Mouse (Mus musculus): Measurements from ENCODE around the gene Tgm2. TPM values are rescaled to one million over a fixed set of nuclear protein-coding genes. Genes with fewer than 3 reads are reported as not detected.

Tgm2 gene
- polyA plus RNA-seq, 1 experiment from 2014 or later = 109 TPM

- TF ChIP-seq CTCF (IDR thresholded peaks at IDR 0.05; ENCODE audit: low read depth) (no peak), EP300 (optimal IDR thresholded peaks at IDR 0.05) (no peak)
- DNase-seq (ENCODE audit: low spot score) = no peak
- WGBS = 89% methylated on average over 6 of the region's 6 CpGs
- no peak for ATAC-seq (ENCODE audit: low FRiP score, low TSS enrichment)
- peaks cover 20% of the 10 kb centered on the region; the same call in 1 of the 2 replicates for H3K36me3 ChIP-seq (ENCODE audit: control insufficient read depth, insufficient read depth, low read length)
- H3K27ac ChIP-seq (replicated peaks) = no peak overlapping the region
- H3K9ac ChIP-seq (ENCODE audit: low read length) = no peak overlapping the region
- no peaks in the 10 kb centered on the region; the same call in 1 of the 2 replicates for H3K4me1 ChIP-seq (replicated peaks; ENCODE audit: control insufficient read depth, insufficient read depth)
- H3K4me2 ChIP-seq (replicated peaks; ENCODE audit: low read depth) = no peak overlapping the region
- no peak overlapping the region for H3K4me3 ChIP-seq (ENCODE audit: low read depth, low read length)
- no peaks in the 10 kb centered on the region for H3K27me3 ChIP-seq (ENCODE audit: control insufficient read depth, insufficient read depth, low read length)
- H3K9me3 ChIP-seq (ENCODE audit: control insufficient read depth, low read length) = no peaks in the 10 kb centered on the region
Observed at GRCm38 (mm10) chr2:158127245-158127644, 19.0 kb downstream of the Tgm2 start.

- Histone ChIP-seq H3K4me2 (replicated peaks; ENCODE audit: low read depth) (no peak overlapping the region), H3K9me3 (ENCODE audit: control insufficient read depth, low read length) (no peaks in the 10 kb centered on the region), H3K4me1 (replicated peaks; ENCODE audit: control insufficient read depth, insufficient read depth) (no peaks in the 10 kb centered on the region; the same call in 1 of the 2 replicates), H3K4me3 (ENCODE audit: low read depth, low read length) (no peak overlapping the region), H3K27me3 (ENCODE audit: control insufficient read depth, insufficient read depth, low read length) (no peaks in the 10 kb centered on the region), H3K36me3 (ENCODE audit: control insufficient read depth, insufficient read depth, low read length) (peaks cover 20% of the 10 kb centered on the region; the same call in 1 of the 2 replicates), H3K9ac (ENCODE audit: low read length) (no peak overlapping the region), H3K27ac (replicated peaks) (0 out of 2 replicates have a peak overlapping the region, but pooled peaks have one; percentile 30)
- DNase-seq (ENCODE audit: low spot score) (no peak), ATAC-seq (ENCODE audit: low FRiP score, low TSS enrichment) (peak; percentile 10; the same call in 1 of the 2 replicates)
- no peak for TF ChIP-seq EP300 (optimal IDR thresholded peaks at IDR 0.05)
- TF ChIP-seq CTCF (IDR thresholded peaks at IDR 0.05; ENCODE audit: low read depth) = no peak
- 52% methylated on average over 6 of the region's 6 CpGs for WGBS
Observed at GRCm38 (mm10) chr2:158122814-158123213, 23.4 kb downstream of the Tgm2 start.

- WGBS = 50% methylated on average over 12 of the region's 12 CpGs
- no peak overlapping the region for H3K27ac ChIP-seq (replicated peaks)
- no peaks in the 10 kb centered on the region for H3K9me3 ChIP-seq (ENCODE audit: control insufficient read depth, low read length)
- TF ChIP-seq EP300 (optimal IDR thresholded peaks at IDR 0.05) = no peak
- peak; percentile 64 for ATAC-seq (ENCODE audit: low FRiP score, low TSS enrichment)
- peak; percentile 71 for DNase-seq (ENCODE audit: low spot score)
- H3K4me2 ChIP-seq (replicated peaks; ENCODE audit: low read depth) = no peak overlapping the region
- H3K4me1 ChIP-seq (replicated peaks; ENCODE audit: control insufficient read depth, insufficient read depth) = no peaks in the 10 kb centered on the region; the same call in 1 of the 2 replicates
- H3K9ac ChIP-seq (ENCODE audit: low read length) = no peak overlapping the region
- H3K27me3 ChIP-seq (ENCODE audit: control insufficient read depth, insufficient read depth, low read length) = no peaks in the 10 kb centered on the region
- H3K36me3 ChIP-seq (ENCODE audit: control insufficient read depth, insufficient read depth, low read length) = peaks cover 14% of the 10 kb centered on the region; the same call in 1 of the 2 replicates
- no peak overlapping the region for H3K4me3 ChIP-seq (ENCODE audit: low read depth, low read length)
Observed at GRCm38 (mm10) chr2:158121645-158122326, 24.4 kb downstream of the Tgm2 start.

GRCm38 (mm10) chr2:158120868-158121267 lies 25.4 kb downstream of the Tgm2 start:
- ATAC-seq (ENCODE audit: low FRiP score, low TSS enrichment) = no peak
- no peak overlapping the region for H3K9ac ChIP-seq (ENCODE audit: low read length)
- 78% methylated on average over 3 of the region's 3 CpGs for WGBS
- TF ChIP-seq CTCF (IDR thresholded peaks at IDR 0.05; ENCODE audit: low read depth) (no peak), EP300 (optimal IDR thresholded peaks at IDR 0.05) (no peak)
- H3K4me1 ChIP-seq (replicated peaks; ENCODE audit: control insufficient read depth, insufficient read depth) = no peaks in the 10 kb centered on the region; the same call in 1 of the 2 replicates
- no peak overlapping the region for H3K4me2 ChIP-seq (replicated peaks; ENCODE audit: low read depth)
- no peak for DNase-seq (ENCODE audit: low spot score)
- peaks cover 14% of the 10 kb centered on the region; the same call in 1 of the 2 replicates for H3K36me3 ChIP-seq (ENCODE audit: control insufficient read depth, insufficient read depth, low read length)
- no peak overlapping the region for H3K27ac ChIP-seq (replicated peaks)
- no peaks in the 10 kb centered on the region for H3K9me3 ChIP-seq (ENCODE audit: control insufficient read depth, low read length)
- H3K27me3 ChIP-seq (ENCODE audit: control insufficient read depth, insufficient read depth, low read length) = no peaks in the 10 kb centered on the region
- no peak overlapping the region for H3K4me3 ChIP-seq (ENCODE audit: low read depth, low read length)

GRCm38 (mm10) chr2:158120211-158120610 lies 26.0 kb downstream of the Tgm2 start:
- no peak for ATAC-seq (ENCODE audit: low FRiP score, low TSS enrichment)
- H3K36me3 ChIP-seq (ENCODE audit: control insufficient read depth, insufficient read depth, low read length) = peaks cover 14% of the 10 kb centered on the region; the same call in 1 of the 2 replicates
- no peaks in the 10 kb centered on the region; the same call in 1 of the 2 replicates for H3K4me1 ChIP-seq (replicated peaks; ENCODE audit: control insufficient read depth, insufficient read depth)
- no peak overlapping the region for H3K4me2 ChIP-seq (replicated peaks; ENCODE audit: low read depth)
- no peak overlapping the region for H3K4me3 ChIP-seq (ENCODE audit: low read depth, low read length)
- H3K9ac ChIP-seq (ENCODE audit: low read length) = no peak overlapping the region
- no peaks in the 10 kb centered on the region for H3K27me3 ChIP-seq (ENCODE audit: control insufficient read depth, insufficient read depth, low read length)
- no peak for TF ChIP-seq EP300 (optimal IDR thresholded peaks at IDR 0.05)
- TF ChIP-seq CTCF (IDR thresholded peaks at IDR 0.05; ENCODE audit: low read depth) = no peak
- 71% methylated on average over 8 of the region's 8 CpGs for WGBS
- H3K9me3 ChIP-seq (ENCODE audit: control insufficient read depth, low read length) = no peaks in the 10 kb centered on the region
- no peak overlapping the region for H3K27ac ChIP-seq (replicated peaks)
- DNase-seq (ENCODE audit: low spot score) = no peak

DNA sequence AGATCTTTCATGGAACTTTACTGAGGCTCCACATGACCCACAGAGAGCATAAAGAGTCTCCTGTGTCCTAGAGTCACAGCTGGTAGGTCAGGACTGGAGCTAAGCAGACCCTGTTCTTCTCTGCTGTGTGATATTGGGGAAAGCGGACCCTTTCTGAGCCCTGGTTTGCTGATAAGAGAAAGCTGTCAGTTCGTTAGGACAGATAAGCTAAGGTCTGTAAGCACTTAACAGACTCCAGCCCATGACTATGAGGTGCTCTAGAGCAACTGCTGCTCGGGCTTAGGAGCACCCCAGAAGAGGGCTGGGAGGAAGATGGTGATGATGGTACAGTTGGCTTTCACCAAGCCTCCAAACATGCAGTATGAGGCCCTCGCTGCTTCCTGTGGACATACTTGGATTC lies 27.1 kb downstream of the Tgm2 start:
- no peak overlapping the region for H3K9ac ChIP-seq (ENCODE audit: low read length)
- ATAC-seq (ENCODE audit: low FRiP score, low TSS enrichment) (no peak), DNase-seq (ENCODE audit: low spot score) (no peak)
- H3K4me1 ChIP-seq (replicated peaks; ENCODE audit: control insufficient read depth, insufficient read depth) = no peaks in the 10 kb centered on the region; the same call in 1 of the 2 replicates
- no peak overlapping the region for H3K4me2 ChIP-seq (replicated peaks; ENCODE audit: low read depth)
- no peaks in the 10 kb centered on the region for H3K27me3 ChIP-seq (ENCODE audit: control insufficient read depth, insufficient read depth, low read length)
- WGBS = 81% methylated on average over 4 of the region's 4 CpGs
- TF ChIP-seq CTCF (IDR thresholded peaks at IDR 0.05; ENCODE audit: low read depth) = no peak
- TF ChIP-seq EP300 (optimal IDR thresholded peaks at IDR 0.05) = no peak
- no peak overlapping the region for H3K4me3 ChIP-seq (ENCODE audit: low read depth, low read length)
- no peaks in the 10 kb centered on the region for H3K9me3 ChIP-seq (ENCODE audit: control insufficient read depth, low read length)
- no peak overlapping the region for H3K27ac ChIP-seq (replicated peaks)
- peaks cover 13% of the 10 kb centered on the region; the same call in 1 of the 2 replicates for H3K36me3 ChIP-seq (ENCODE audit: control insufficient read depth, insufficient read depth, low read length)
